ENCODE assay signal across 8 mouse cellular contexts in genomic region chr2:68861721-68862463, GRCm38 (mm10). TPM values are rescaled to one million over a fixed set of nuclear protein-coding genes. Genes with fewer than 3 reads are reported as not detected.
DNase-seq lines count a peak whose midpoint lies in the region; ATAC-seq and TF ChIP-seq lines count a peak whose summit lies in the region.

No protein-coding gene starts in this region.

- H3K79me2 ChIP-seq in liver, adult 2 months (ENCODE audit: control insufficient read depth, insufficient read depth, low read length) = peaks cover 14% of the 10 kb centered on the region; the same call in 1 of the 2 replicates
- peaks cover 55% of the 10 kb centered on the region for H3K79me2 ChIP-seq in myocyte (ENCODE audit: control insufficient read depth, insufficient read depth)

- peak overlapping the region; percentile 83 for H3K4me2 ChIP-seq in embryonic facial prominence, embryonic 11.5 days (ENCODE audit: low read depth, low read length)
- peak overlapping the region; percentile 85 for H3K4me2 ChIP-seq in myocyte (ENCODE audit: low read depth)

- no peaks in the 10 kb centered on the region for H3K36me3 ChIP-seq in embryonic facial prominence, embryonic 11.5 days (replicated peaks; ENCODE audit: control insufficient read depth, insufficient read depth, low read depth, low read length)
- H3K36me3 ChIP-seq in liver, adult 2 months (ENCODE audit: control insufficient read depth, insufficient read depth, low read length) = no peaks in the 10 kb centered on the region
- no peaks in the 10 kb centered on the region for H3K36me3 ChIP-seq in myocyte (ENCODE audit: control insufficient read depth, insufficient read depth)

- H3K4me3 ChIP-seq in embryonic facial prominence, embryonic 11.5 days (ENCODE audit: low read depth, low read length) = peak overlapping the region; percentile 87
- H3K4me3 ChIP-seq in liver, adult 2 months (ENCODE audit: insufficient read depth, low read depth, low read length) = peak overlapping the region; percentile 83
- peak overlapping the region; percentile 89 for H3K4me3 ChIP-seq in myocyte

- under 1% methylated on average over 61 of the region's 64 CpGs for WGBS in embryonic facial prominence, embryonic 11.5 days
- under 1% methylated on average over 64 of the region's 64 CpGs for WGBS in liver, adult 2 months

- peak overlapping the region; percentile 89 for H3K9ac ChIP-seq in embryonic facial prominence, embryonic 11.5 days (replicated peaks; ENCODE audit: low read length)
- H3K9ac ChIP-seq in liver, adult 2 months (ENCODE audit: low read depth, low read length) = peak overlapping the region; percentile 73

- peak overlapping the region; percentile 63 for H3ac ChIP-seq in myocyte (ENCODE audit: control insufficient read depth, insufficient read length)

- H3K9me3 ChIP-seq in embryonic facial prominence, embryonic 11.5 days (replicated peaks; ENCODE audit: control insufficient read depth, low read length) = no peaks in the 10 kb centered on the region

- peak; percentile 63 for ATAC-seq in embryonic facial prominence, embryonic 11.5 days (replicated peaks; ENCODE audit: insufficient number of reproducible peaks, low FRiP score, low TSS enrichment, low read depth)

- no peaks in the 10 kb centered on the region for H3K27me3 ChIP-seq in embryonic facial prominence, embryonic 11.5 days (ENCODE audit: control insufficient read depth, insufficient read depth, low read length)
- H3K27me3 ChIP-seq in liver, adult 2 months (ENCODE audit: control insufficient read depth, insufficient read depth, low read length) = no peaks in the 10 kb centered on the region
- H3K27me3 ChIP-seq in myocyte (ENCODE audit: control insufficient read depth, insufficient read depth, insufficient read length) = no peaks in the 10 kb centered on the region

- TF ChIP-seq POLR2A in liver, adult 2 months (IDR thresholded peaks at IDR 0.05; ENCODE audit: extremely low read depth, insufficient read depth, low read length) = no peak
- peak; percentile 15 for TF ChIP-seq POLR2A in myocyte (IDR thresholded peaks at IDR 0.05; ENCODE audit: insufficient read length, low read depth)

- TF ChIP-seq CTCF in liver, adult 2 months (IDR thresholded peaks at IDR 0.05; ENCODE audit: low read depth, low read length) = no peak

- peak overlapping the region; percentile 76 for H3K27ac ChIP-seq in embryonic facial prominence, embryonic 11.5 days (replicated peaks; ENCODE audit: low read depth, low read length)
- H3K27ac ChIP-seq in liver, adult 2 months (replicated peaks; ENCODE audit: insufficient read depth, low read depth, low read length) = peak overlapping the region; percentile 38

- no peaks in the 10 kb centered on the region for H3K4me1 ChIP-seq in embryonic facial prominence, embryonic 11.5 days (ENCODE audit: control insufficient read depth, insufficient read depth, low read length)
- H3K4me1 ChIP-seq in liver, adult 2 months (ENCODE audit: control insufficient read depth, insufficient read depth, low read length) = peaks cover 6% of the 10 kb centered on the region

- DNase-seq in 3134 (ENCODE audit: extremely low read depth, insufficient read length, low spot score) = peak; percentile 78
- peak; percentile 21 for DNase-seq in adrenal gland, adult 8-10 months
- DNase-seq in embryonic facial prominence, embryonic 11.5 days (ENCODE audit: low spot score) = peak; percentile 61
- DNase-seq in heart, adult 9 months (ENCODE audit: low spot score in 2 of 2) = peak; percentile 14 to 31
- DNase-seq in kidney, adult 8-10 months = peak; percentile 41 to 50
- DNase-seq in liver, adult 2 months (ENCODE audit: extremely low read depth, low read depth, low spot score) = peak; percentile 51
- peak; percentile 75 for DNase-seq in testis, postnatal 10 days (ENCODE audit: low spot score)

TF ChIP-seq in myocyte, 11 proteins besides CTCF, POLR2A, EP300 and RAD21:
- TF ChIP-seq E2F4 (IDR thresholded peaks at IDR 0.05; ENCODE audit: insufficient read depth) (no peak), TCF3 (IDR thresholded peaks at IDR 0.05; ENCODE audit: insufficient read length, low read depth) (no peak), MYOG (IDR thresholded peaks at IDR 0.05; ENCODE audit: control insufficient read depth in 1 of 3, insufficient read depth in 1 of 3, insufficient read length in 2 of 3, low read depth in 2 of 3) (peak in 1 of 3 experiments; percentile 14), MYOD1 (IDR thresholded peaks at IDR 0.05; ENCODE audit: control insufficient read depth in 1 of 3, insufficient read length in 2 of 3, low read depth in 2 of 3) (peak in 1 of 3 experiments; percentile 21), USF1 (IDR thresholded peaks at IDR 0.05; ENCODE audit: low read depth) (no peak)

RNA-seq across cellular contexts. Expression of gene Cers6, which starts 0.7 kb away (rescaled TPM):
- 1 to 10 TPM; 4.8 to 8.8 (median 5.7) TPM for total RNA-seq in adrenal gland, adult 8-10 months (2022)
- 31.7 and 33.6 TPM in 2 replicates for polyA plus RNA-seq in embryonic facial prominence, embryonic 11.5 days (2014; fragmentation: Nextera tagmentation; extraction: Ambion mirVana)
- total RNA-seq in liver, adult 2 months (2014; rRNA removed) = 16.0 and 19.9 TPM in 2 replicates
- 3.9 and 4.6 TPM in 2 replicates for polyA plus RNA-seq in liver, adult 2 months (2012; rRNA removed)
- polyA plus RNA-seq in myocyte (2012; fragmentation: generic; extraction: Trizol) = 16.5 TPM

Comparison
In these comparisons a context has a peak if more than half of its experiments do, and no peak if none do; other contexts are left out.
1. Peak in every context shown above with its lines: DNase-seq, ATAC-seq, H3K4me3 ChIP-seq and H3K27ac ChIP-seq.
2. DNase-seq: peak in every context shown above with its lines; median percentile 78 in 3134; 75 in testis, postnatal 10 days; 61 in embryonic facial prominence, embryonic 11.5 days; 51 in liver, adult 2 months; 46 in kidney, adult 8-10 months; 22 in heart, adult 9 months; 21 in adrenal gland, adult 8-10 months.